Mouse (Mus musculus) T-cell, adult 2 months (primary cell): ENCODE results near the gene Fam161a.

Source experiments
- DNase-seq: peaks from one replicate; pipeline ENCODE4 v3.0.0; 2022; ENCODE audit warnings: low spot score

The Fam161a gene

DNA sequence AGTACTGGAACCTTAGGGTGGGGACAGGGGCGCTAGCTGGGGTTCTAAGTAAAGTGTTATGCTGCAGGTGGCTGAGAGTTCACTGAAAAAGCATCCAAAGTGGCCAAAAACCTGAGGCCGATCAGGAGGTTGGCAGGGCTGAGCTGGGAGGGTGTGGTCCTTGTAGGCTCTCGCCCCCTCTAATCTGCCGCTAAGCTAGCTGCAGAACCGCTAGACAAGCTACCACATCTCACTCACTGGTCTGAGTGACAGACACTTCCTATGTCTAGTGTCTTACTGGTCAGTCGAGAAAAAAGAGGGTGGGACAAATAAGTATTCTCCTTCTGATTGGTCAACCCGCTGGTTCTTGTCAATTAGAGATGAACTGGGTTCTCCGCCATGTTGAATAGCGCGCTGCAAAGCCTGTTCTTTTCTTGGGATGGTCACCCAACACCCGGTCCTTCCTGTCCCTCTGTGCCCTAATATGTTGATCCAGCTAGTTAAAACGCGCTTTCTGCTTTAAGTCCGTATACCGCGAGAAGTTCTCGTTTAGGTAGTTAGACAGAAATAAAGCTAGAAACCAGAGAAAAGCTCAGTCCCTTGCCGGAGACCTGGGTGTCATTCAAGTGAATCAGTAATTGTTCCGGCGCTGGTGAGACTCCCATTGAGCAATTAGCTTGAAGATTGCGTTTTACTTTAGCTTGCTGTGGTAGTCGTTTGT lies at the start of gene Fam161a:
Gene Fam161a, plus strand, starts transcription at position 51 of the 700 bp plus-strand sequence.
- DNase-seq = peak; percentile 78

DNA sequence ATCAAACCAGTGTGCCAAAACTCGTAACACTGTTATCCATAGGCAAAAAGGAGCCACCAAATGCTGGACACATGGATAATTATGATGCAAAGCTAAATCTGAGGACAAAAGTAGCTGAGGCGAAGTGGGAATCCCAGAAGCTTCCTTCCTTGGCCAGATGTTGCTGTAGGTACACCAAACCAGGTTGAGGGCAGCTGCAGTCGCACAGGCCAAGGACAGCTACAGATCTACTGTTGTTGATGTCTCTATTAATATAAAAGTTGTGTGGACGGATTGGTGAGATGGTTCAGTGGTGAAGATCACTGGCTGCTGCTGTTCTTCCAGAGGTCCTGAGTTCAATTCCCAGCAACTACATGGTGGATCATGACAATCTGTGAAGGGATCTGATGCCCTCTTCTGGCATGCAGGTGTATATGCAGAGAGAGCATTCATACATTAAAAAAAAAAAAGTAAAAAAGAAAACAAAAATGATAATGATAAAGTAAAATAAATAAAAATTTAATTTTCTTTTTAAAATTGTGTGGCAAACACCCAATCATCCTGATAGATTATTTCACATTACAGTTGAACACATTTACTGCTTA lies 49.4 kb upstream of the Fam161a start:
- peak; percentile 28 for DNase-seq

DNA sequence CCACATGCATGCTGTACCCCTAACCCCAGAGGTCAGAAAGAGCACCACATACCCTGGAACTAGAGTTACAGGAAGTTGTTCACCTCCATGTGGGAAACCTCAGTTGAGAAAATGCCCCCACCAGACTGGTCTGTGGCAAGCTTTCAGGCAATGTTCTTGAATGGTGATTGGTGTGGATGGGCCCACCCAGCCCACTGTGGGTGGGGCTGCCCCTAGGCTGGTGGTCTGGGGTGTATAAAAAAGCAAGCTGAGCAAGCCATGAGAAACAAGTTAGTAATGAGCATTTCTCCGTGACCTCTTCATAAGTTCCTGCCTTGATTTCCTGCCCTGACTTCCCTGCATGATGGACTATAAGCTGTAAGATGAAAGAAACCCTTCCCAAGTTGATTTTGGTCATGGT lies 45.2 kb upstream of the Fam161a start:
- no peak for DNase-seq

DNA sequence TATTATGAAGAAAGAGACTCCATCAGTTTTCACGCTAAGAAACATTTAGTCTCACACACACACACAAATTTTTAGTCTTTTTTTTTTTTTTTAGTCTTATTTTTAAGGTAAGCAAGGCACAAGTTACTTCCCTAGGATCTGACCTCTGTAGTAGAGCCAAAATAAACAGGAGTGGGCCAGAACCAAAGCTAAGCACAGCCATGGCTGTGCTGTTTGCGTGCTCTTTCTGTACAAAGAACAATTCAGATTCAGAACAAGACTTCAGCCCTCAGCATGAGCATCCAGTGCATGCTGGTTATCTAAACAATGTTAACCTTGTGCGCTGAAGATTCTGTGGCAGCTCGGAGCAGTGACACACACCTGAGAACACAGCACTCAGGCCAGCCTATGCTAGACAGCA lies 42.9 kb upstream of the Fam161a start:
- DNase-seq = no peak

DNA sequence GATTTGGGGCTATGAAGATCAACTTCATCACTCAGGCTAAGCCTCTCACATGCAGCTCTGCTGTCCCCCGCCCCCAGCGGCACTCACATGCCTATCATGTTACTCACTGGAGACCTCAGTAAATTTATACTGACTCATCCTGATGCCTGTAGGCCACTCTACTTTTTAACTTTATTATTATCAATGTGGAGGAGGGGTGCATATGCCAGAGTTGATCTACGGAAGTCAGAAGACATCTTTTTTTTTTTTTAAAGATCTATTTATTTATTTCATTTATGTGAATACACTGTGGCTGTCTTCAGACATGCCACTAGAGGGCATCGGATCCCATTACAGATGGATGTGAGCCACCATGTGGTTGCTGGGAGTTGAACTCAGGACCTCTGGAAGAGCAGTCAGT lies 41.8 kb upstream of the Fam161a start:
- DNase-seq = peak; percentile 29

DNA sequence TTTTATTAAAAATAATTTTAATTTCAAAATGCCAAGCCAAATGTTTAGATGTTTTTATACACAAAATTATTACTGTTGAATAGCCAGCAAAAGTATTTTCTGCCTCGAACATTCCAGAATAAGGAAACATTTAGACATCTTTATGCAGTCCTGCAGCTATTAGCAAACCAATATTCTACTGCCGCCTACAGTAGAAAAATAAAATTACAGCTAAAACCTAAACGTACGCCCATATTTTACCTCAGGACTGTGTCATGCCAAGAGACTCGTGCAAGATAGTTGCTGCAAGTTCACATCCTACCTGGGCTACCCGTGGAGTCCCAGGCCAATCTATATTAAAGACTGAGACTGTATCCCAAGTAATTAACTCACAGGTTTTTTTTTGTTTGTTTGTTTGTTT lies 37.8 kb upstream of the Fam161a start:
- DNase-seq = no peak

DNA sequence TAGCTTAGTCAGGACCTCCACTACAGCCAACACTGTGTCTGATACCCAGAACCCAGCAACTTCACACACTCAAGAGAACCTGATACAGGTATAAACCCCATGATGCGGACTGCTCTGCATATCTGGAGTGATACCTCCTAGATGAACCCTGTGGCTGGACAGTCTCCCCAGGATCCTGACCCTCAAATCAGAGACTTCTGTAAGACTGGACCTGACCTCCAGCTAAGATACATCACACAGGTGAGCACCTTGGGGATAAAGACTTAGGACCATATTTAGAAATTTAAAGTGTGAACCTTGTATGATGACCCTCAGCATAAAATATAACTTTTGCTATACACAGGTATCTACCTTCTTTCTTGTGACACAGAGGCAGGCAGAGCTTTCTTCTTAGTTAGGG lies 36.8 kb upstream of the Fam161a start:
- no peak for DNase-seq

DNA sequence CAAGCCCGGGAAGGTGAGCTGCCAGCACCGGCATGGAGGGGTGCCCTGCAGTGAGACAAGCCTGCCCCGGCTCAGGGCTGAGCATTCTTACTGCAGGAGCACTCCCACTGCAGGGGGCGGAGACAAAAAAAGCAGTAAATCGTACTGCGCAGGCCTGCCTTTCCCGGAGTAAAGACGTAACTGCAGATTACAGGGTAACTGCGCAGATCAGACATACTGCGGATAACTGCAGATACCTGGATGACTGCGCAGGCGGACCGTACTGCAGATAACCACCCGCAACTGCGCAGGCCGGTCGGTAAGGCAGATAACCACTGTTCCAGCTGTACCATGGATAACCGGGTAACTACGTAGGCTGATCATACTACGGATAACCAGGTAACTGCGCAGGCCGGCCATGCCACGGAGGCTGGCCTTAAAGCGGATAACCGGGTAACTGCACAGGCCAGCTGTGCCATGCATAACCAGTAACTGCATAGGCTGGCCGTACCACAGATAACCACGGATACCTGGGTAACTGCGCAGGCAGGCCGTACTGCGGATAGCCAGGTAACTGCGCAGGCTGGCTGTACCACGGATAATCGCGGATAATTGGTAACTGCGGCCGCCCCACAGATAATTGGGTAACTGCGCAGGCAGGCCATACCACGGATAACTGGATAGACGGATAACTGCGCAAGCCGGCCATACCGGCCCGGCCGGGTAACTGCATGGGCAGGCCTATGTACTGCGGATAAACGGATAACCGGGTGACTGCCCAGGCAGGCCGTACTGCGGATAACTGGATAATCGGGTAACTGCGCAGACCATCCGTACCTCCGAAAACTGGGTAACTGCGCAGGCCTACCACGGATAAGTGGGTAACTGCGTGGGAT lies 35.3 kb upstream of the Fam161a start, which contains the start of gene Zrsr1:
Gene Zrsr1, plus strand, starts transcription at position 171 of the 875 bp plus-strand sequence.
- DNase-seq = peak; percentile 82

DNA sequence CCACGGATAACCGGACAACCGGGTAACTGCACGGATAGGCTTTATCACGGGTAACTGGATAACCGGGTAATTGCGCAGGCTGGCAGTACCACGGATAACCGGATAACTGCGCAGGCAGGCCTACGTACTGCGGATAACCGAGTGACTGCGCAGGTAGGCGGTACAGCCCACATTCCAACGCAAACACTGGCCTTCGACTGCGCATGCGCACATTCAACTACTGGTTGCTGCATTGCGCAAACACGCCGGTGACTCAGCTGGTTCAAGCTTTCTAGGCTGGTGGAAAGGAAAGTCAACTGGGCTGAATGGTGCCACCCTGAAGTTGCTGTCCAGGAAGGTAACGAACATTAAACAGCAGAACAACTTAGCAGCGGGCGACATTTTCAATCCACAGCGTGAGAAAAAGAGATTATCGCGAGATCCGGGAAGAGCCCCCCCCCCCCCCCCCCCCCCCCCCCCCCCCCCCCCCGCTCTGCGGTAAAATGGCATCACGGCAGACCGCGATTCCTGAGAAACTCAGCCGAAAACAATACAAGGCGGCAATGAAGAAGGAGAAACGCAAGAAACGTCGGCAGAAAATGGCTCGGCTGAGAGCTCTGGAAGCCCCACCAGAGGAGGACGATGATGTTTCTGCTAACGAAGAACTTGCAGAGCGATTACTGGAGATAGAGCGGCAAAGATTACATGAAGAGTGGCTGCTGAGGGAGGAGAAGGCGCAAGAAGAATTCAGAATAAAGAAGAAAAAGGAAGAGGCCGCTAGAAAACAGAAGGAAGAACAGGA lies 34.4 kb upstream of the Fam161a start:
- DNase-seq = peak; percentile 81

DNA sequence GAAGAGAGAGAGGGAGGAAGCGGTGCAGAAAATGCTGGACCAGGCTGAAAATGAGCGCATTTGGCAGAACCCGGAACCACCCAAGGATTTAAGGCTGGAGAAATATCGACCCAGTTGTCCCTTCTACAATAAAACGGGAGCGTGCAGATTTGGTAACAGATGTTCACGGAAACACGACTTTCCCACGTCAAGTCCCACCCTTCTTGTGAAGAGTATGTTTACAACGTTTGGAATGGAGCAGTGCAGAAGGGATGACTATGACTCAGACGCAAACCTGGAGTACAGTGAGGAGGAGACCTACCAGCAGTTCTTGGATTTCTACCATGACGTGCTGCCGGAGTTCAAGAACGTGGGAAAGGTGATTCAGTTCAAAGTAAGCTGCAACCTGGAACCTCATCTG lies 33.7 kb upstream of the Fam161a start:
- no peak for DNase-seq

DNA sequence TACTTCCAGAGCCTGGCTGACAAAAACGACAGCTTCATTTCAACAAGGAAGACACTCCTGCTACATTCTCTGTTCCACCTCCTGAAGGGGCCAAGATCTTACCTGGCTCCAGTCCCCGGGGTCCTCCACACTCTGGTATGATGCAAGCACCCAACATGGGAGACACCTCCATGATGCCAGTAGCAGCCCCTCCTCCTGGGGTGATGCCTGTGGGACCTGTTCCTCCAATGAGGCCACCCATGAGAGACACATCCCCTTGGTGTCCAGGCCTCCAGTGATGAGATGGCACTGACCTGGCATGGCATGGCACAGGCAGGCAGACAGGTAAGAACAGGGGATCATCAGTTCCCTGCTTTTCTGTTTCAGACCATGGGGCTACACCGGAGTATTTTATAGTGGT lies 29.1 kb upstream of the Fam161a start:
- DNase-seq = no peak

DNA sequence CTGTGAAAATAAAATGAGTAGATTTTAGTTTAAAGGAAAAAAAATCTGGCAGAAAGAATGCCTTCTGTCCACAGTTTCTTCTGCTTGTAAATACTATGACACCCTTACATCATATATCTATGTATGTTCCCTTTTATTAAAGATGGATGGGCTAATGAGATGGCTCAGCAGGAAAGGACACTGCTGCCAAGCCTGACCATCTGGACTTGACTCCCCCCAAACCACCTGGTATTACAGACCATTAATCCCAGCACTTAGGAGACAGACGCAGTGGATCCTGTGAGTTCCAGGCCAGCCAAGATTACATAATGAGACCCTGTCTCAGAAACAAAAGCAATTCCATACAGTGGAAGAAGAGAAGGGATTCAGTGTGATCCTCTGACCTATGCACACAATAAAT lies 28.6 kb upstream of the Fam161a start:
- DNase-seq = no peak

DNA sequence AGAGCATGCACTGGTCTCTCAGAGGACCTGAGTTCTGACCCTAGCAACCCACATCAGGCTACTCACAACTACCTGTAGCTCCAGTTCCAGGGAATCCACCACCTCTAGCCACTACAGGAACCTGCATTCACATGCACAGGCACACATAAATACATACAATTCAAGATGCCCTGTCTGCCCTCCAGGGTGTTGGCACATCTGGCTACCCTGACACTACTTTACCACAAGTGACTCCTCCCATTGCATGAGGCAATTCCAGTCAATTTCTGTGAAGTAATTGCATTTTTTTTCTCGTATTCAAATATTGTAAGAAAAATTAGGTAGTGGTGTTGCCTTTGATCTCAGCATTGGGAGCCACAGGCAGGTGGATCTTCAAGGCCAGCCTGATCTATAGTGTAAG lies 28.1 kb upstream of the Fam161a start:
- DNase-seq = no peak

DNA sequence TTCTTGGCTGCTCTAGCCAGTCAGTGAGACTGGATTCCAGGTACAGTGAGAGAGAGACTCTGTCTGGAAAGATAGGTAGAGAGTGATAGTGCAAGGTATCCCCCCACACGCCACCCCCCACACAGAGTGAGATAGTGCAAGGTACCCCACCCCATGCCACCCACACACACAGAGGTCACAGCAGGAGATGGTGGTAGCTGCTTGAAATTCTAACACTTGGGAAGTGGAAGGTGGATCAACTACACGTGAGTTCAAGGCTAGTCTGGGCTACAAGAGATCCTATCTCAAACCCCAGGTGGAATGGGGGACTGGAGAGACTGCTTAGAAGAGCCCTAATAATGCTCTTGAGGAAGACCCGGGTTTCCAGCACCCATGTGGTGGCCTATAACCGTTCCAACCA lies 26.3 kb upstream of the Fam161a start:
- DNase-seq = no peak

DNA sequence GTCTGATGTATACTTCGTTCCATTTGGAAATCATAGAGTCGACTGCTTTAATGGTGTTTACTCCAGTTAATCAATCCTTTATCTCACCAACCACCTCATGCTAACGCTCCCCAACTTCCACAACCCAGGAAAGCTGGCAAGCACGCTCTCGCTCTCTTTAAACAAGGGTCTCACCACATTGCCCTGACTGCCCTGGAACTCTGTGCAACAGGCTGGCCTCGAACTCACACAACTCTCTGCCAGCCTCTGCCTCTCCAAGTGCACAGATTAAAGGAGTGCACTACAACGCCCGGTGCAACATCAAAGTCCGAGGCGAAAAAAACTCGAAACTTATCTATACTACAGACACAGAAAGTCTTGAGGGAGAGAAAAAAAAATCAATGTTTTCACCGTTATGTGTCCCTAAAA lies 25.8 kb upstream of the Fam161a start:
- no peak for DNase-seq

DNA sequence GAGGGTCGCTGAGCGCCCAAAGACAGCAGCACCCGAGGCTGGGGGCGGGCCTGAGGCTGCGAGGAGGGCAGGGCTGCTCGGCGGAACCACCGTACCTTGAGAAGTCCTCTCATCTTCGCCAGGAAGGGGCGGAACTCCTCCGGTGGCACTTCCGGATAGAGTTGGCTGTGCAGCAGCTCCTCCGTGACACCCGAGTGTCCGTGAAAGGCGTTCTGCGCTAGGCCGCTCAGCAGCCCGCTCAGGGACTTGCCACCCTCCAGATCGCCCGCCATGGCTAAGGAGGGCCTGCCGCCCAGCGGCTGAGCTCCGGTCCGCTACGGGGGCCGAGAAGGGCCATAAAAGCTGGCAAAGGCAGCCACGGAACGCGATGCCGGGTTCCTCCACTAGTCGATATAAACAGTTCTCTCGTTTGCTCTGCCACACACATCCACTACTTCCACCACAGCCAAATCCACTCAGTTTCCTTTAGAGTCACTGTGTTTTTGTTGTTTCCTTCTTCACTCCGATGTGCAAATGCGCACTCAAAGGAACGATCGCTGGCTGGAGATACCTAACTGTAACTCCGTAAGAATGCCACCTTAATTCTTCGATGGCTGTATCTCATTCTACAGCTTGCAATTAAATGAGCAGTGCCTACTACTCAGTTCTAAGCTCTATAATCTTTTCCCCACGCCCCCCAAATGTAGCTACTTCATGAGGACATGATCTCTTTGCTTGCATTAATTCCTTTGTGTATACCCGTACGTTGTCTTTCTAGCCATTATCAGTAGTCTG lies 25.2 kb upstream of the Fam161a start, which contains the start of the genes Gm28048 and Commd1:
Gene Gm28048, minus strand, starts transcription at position 107 of the 774 bp plus-strand sequence.
Gene Commd1, minus strand, starts transcription at position 399 of the 774 bp plus-strand sequence.
- peak; percentile 92 for DNase-seq

DNA sequence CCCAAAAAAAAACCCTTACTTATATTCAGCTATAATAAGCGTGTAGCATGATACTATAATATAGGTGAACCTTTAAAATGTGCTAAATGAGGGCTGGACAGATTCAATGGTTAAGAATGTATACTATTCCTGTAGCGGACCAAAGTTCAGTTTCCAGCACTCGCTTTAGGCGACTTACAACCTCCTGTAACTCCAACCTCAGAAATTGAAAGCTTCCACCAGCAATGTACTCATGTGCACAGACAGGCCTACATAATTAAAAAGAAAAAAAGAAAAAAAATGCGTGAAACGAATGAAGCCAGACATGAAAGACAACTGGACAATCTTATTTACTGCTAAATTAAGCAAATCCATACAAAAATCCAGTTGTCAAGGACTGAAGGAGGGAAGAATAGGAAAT lies 24.5 kb upstream of the Fam161a start:
- no peak for DNase-seq

DNA sequence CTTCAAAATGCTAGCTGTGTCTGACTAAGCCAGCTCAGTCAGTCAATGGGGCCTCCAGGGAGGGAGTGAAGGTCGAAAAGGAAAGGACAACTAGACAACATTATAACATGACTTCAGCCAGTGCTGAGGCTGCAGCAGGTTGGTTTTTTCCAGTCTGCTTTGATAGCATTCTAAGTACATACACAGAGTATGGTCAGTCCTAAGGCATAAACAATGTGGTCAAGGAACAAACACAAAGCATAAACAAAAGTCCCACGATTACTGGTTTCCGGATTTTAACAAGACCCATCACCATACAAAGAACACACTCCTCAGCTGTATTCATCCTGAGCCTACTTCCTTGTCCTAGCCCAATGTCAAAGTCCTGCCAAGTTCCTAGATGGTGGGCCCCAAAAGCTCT lies 21.8 kb upstream of the Fam161a start:
- DNase-seq = no peak

DNA sequence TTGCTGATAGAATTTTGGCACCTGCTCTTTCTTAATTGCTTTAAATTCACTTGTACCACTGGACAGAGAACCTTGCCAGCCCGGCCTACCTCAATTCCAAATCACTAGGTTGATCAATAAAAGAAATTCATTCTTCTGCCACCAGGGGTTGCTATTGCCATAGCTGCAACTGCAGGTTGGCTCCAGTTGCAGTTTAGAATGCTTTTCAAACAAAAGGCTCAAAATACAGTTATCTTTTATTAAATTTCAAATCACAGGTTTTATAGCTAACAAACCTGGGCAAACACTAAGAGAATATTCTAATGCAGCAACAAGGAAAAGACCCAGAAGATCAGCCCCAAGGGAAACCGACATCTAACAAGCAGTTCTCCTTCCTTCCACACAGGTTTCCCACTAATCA lies 20.0 kb upstream of the Fam161a start:
- DNase-seq = peak; percentile 58

DNA sequence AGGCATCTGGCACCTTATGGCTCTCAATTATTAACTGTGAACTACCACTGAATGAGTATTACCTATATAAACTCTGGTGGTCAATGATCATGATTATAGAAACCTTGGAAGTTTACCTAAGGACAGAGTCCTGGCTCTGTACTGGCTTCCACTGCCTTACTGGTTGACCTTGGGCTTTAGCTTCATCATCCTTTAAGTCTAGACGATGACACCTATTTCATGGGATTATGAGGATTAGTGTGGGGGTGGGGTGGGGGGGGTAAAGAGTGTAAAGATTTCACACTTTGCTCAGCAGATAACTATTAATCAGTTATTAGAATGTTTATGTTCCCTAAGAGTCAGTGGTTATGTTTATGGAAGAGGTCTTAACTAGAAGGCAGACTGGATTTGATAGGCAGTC lies 17.5 kb upstream of the Fam161a start:
- DNase-seq = no peak
